15 mouse cellular contexts compared by ENCODE assay signal in genomic region chr14:20616421-20616820, GRCm38 (mm10). TPM values are rescaled to one million over a fixed set of nuclear protein-coding genes. Genes with fewer than 3 reads are reported as not detected.
A peak's percentile ranks its signal among the peaks of the same experiment; 100 is the strongest.
DNase-seq lines count a peak whose midpoint lies in the region; ATAC-seq and TF ChIP-seq lines count a peak whose summit lies in the region.
"Had no signal": no experiment of that assay in that cellular context is flagged by ENCODE, and none has a peak within 500 bp of the region (broad histone marks: within the 10 kb centered on the region; RNA-seq: fewer than 3 reads in every experiment).

No protein-coding gene starts in this region.

- TF ChIP-seq POLR2A in cortical plate, adult 2 months (IDR thresholded peaks at IDR 0.05; ENCODE audit: extremely low read depth, insufficient read depth, low read length), result peak; percentile 53

- H3K27ac ChIP-seq in gastrocnemius, adult 2 months, result peak overlapping the region; percentile 43; the same call in 1 of the 2 replicates
- peak overlapping the region; percentile 83 for H3K27ac ChIP-seq in left cerebral cortex, adult 2 months
- H3K27ac ChIP-seq in cortical plate, adult 2 months (ENCODE audit: insufficient read depth, low read length), result no peak overlapping the region
- H3K27ac ChIP-seq in hindbrain, embryonic 13.5 days, result no peak overlapping the region
- H3K27ac ChIP-seq: kidney, embryonic 15.5 days; limb, embryonic 13.5 days; macrophage; neural tube, embryonic 13.5 days had no signal

- H3K9me3 ChIP-seq in hindbrain, embryonic 13.5 days, result no peaks in the 10 kb centered on the region
- H3K9me3 ChIP-seq: kidney, embryonic 15.5 days; limb, embryonic 13.5 days; neural tube, embryonic 13.5 days had no signal

- no peak overlapping the region for H3K9ac ChIP-seq in hindbrain, embryonic 13.5 days
- H3K9ac ChIP-seq: kidney, embryonic 15.5 days; limb, embryonic 13.5 days; neural tube, embryonic 13.5 days had no signal

- H3K4me1 ChIP-seq in cortical plate, adult 2 months (ENCODE audit: control insufficient read depth, insufficient read depth, low read length), result peaks cover 1% of the 10 kb centered on the region; the same call in 1 of the 2 replicates
- 0 out of 2 replicates have a peak, but pooled peaks cover 4% of the 10 kb centered on the region for H3K4me1 ChIP-seq in hindbrain, embryonic 13.5 days (replicated peaks)

- 33% methylated on average over 2 of the region's 2 CpGs for WGBS in hindbrain, embryonic 13.5 days

- no peak overlapping the region for H3K4me2 ChIP-seq in hindbrain, embryonic 13.5 days
- H3K4me2 ChIP-seq: kidney, embryonic 15.5 days; limb, embryonic 13.5 days; neural tube, embryonic 13.5 days had no signal

- DNase-seq in gastrocnemius, adult 2 months, result no peak
- no peak for DNase-seq in gastrocnemius, adult 18-20 months (ENCODE audit: low spot score)
- peak in 1 of 2 experiments; percentile 17 for DNase-seq in left cerebral cortex, adult 2 months (ENCODE audit: extremely low spot score in 1 of 2, low spot score in 2 of 2)
- DNase-seq in left cerebral cortex, postnatal 36 days (ENCODE audit: low spot score in 2 of 2), result no peak
- DNase-seq: cerebellum, postnatal 25 days had no signal

- H3K36me3 ChIP-seq in hindbrain, embryonic 13.5 days, result no peaks in the 10 kb centered on the region
- H3K36me3 ChIP-seq: kidney, embryonic 15.5 days; neural tube, embryonic 13.5 days had no signal

- no peaks in the 10 kb centered on the region for H3K27me3 ChIP-seq in hindbrain, embryonic 13.5 days
- H3K27me3 ChIP-seq: kidney, embryonic 15.5 days; limb, embryonic 13.5 days; neural tube, embryonic 13.5 days had no signal

- no peak overlapping the region for H3K4me3 ChIP-seq in gastrocnemius, adult 2 months
- H3K4me3 ChIP-seq in left cerebral cortex, adult 2 months, result peak overlapping the region; percentile 30
- H3K4me3 ChIP-seq in cortical plate, adult 2 months (ENCODE audit: insufficient read depth, low read length), result no peak overlapping the region
- H3K4me3 ChIP-seq in hindbrain, embryonic 13.5 days, result no peak overlapping the region
- H3K4me3 ChIP-seq: kidney, embryonic 15.5 days; limb, embryonic 13.5 days; neural tube, embryonic 13.5 days had no signal

- intact Hi-C loops in gastrocnemius, adult 2 months (cut with DNase I), result no loop called here
- intact Hi-C loops in left cerebral cortex, adult 2 months (cut with DNase I), result loop anchor here (2.0 kb wide), 1 partner anchor 20 kb away; no protein-coding TSS in a partner anchor
- intact Hi-C loops in left cerebral cortex, postnatal 36 days (cut with DNase I), result no loop called here

- ATAC-seq in megakaryocyte progenitor cell, adult 5-6 weeks (replicated peaks; ENCODE audit: poor library complexity), result peak; percentile 33; the same call in 1 of the 2 replicates
- ATAC-seq in hindbrain, embryonic 13.5 days (ENCODE audit: low FRiP score), result no peak
- no peak for ATAC-seq in monocyte, adult 5-6 weeks (replicated peaks; ENCODE audit: insufficient number of reproducible peaks, low FRiP score, low TSS enrichment, poor library complexity, severe bottlenecking)
- ATAC-seq: forebrain, embryonic 16.5 days had no signal

- no peak for TF ChIP-seq CTCF in gastrocnemius, adult 2 months (IDR thresholded peaks at IDR 0.05)
- TF ChIP-seq CTCF in left cerebral cortex, adult 2 months (IDR thresholded peaks at IDR 0.05), result no peak
- TF ChIP-seq CTCF in cortical plate, adult 2 months (IDR thresholded peaks at IDR 0.05; ENCODE audit: extremely low read depth, insufficient read depth, low read length), result no peak

RNA-seq across cellular contexts. Expression of gene Usp54, which starts 24.4 kb away (rescaled TPM):
- 1 to 10 TPM; 4.9 to 6.3 TPM for total RNA-seq in gastrocnemius, adult 2 months (2021)
- total RNA-seq in gastrocnemius, adult 18-20 months (2021), result 1 to 10 TPM; 3.1 to 5.1 TPM
- total RNA-seq in left cerebral cortex, adult 2 months (2021), result 10 to 100 TPM; 42.2 to 48.8 TPM
- total RNA-seq in left cerebral cortex, postnatal 36 days (2021), result 10 to 100 TPM; 48.3 to 53.7 TPM
- 47.8 and 49.8 TPM in 2 replicates for polyA plus RNA-seq in cortical plate, adult 2 months (2012; rRNA removed)
- total RNA-seq in megakaryocyte progenitor cell, adult 5-6 weeks (2015), result 5.3 and 7.0 TPM in 2 replicates
- total RNA-seq in megakaryocyte progenitor cell, adult 5-6 weeks (2017), result 3.2 and 6.5 TPM in 2 replicates
- 9.3 and 12.1 TPM in 2 replicates for polyA plus RNA-seq in hindbrain, embryonic 13.5 days (2015; fragmentation: Nextera tagmentation; extraction: Ambion mirVana)
- 0.57 to 5.1 TPM (median 2.0 TPM) in 3 replicates for total RNA-seq in monocyte, adult 5-6 weeks (2017)

RNA-seq across cellular contexts. Expression of gene Myoz1, which starts 39.9 kb away (rescaled TPM):
- 1,000 to 10,000 TPM; 2,377 to 3,782 TPM for total RNA-seq in gastrocnemius, adult 2 months (2021)
- total RNA-seq in gastrocnemius, adult 18-20 months (2021), result 1,000 to 10,000 TPM; 2,763 to 3,247 TPM
- total RNA-seq in left cerebral cortex, adult 2 months (2021), result not detected
- not detected for total RNA-seq in left cerebral cortex, postnatal 36 days (2021)
- polyA plus RNA-seq in cortical plate, adult 2 months (2012; rRNA removed), result not detected in 2 replicates
- total RNA-seq in megakaryocyte progenitor cell, adult 5-6 weeks (2015), result not detected in 2 replicates
- total RNA-seq in megakaryocyte progenitor cell, adult 5-6 weeks (2017), result 0.68 TPM in 1 of 2 replicates, not detected in the other
- polyA plus RNA-seq in hindbrain, embryonic 13.5 days (2015; fragmentation: Nextera tagmentation; extraction: Ambion mirVana), result 0.30 TPM in 1 of 2 replicates, not detected in the other
- total RNA-seq in monocyte, adult 5-6 weeks (2017), result 1.1 TPM in 1 of 3 replicates, not detected in the others
- polyA plus RNA-seq: forebrain, embryonic 16.5 days; neural tube, embryonic 13.5 days; small intestine, adult 2 months had no signal

RNA-seq across cellular contexts. Expression of gene Synpo2l, which starts 51.7 kb away (rescaled TPM):
- total RNA-seq in gastrocnemius, adult 2 months (2021), result 100 to 1,000 TPM; 142 to 187 TPM
- total RNA-seq in gastrocnemius, adult 18-20 months (2021), result 100 to 1,000 TPM; 141 to 171 TPM
- under 1 TPM; 0.21 to 0.23 TPM for total RNA-seq in left cerebral cortex, adult 2 months (2021)
- total RNA-seq in left cerebral cortex, postnatal 36 days (2021), result under 1 TPM; 0.27 to 0.34 TPM
- polyA plus RNA-seq in cortical plate, adult 2 months (2012; rRNA removed), result 0.11 and 0.19 TPM in 2 replicates
- 0.10 TPM in 1 of 2 replicates, not detected in the other for total RNA-seq in megakaryocyte progenitor cell, adult 5-6 weeks (2015)
- 0.20 TPM in 1 of 2 replicates, not detected in the other for total RNA-seq in megakaryocyte progenitor cell, adult 5-6 weeks (2017)
- polyA plus RNA-seq in hindbrain, embryonic 13.5 days (2015; fragmentation: Nextera tagmentation; extraction: Ambion mirVana), result 0.23 and 0.30 TPM in 2 replicates
- not detected in 3 replicates for total RNA-seq in monocyte, adult 5-6 weeks (2017)
- polyA plus RNA-seq: macrophage had no signal

RNA-seq across cellular contexts. Expression of gene Sec24c, which starts 57.7 kb away (rescaled TPM):
- 10 to 100 TPM; 73.8 to 76.3 TPM for total RNA-seq in gastrocnemius, adult 2 months (2021)
- 10 to 100 TPM; 65.7 to 75.8 TPM for total RNA-seq in gastrocnemius, adult 18-20 months (2021)
- total RNA-seq in left cerebral cortex, adult 2 months (2021), result 100 to 1,000 TPM; 113 to 115 TPM
- 100 to 1,000 TPM in 1 of 2 experiments, 10 to 100 TPM in 1; 94.0 to 126 TPM for total RNA-seq in left cerebral cortex, postnatal 36 days (2021)
- 77.2 and 79.3 TPM in 2 replicates for polyA plus RNA-seq in cortical plate, adult 2 months (2012; rRNA removed)
- total RNA-seq in megakaryocyte progenitor cell, adult 5-6 weeks (2015), result 40.1 and 40.5 TPM in 2 replicates
- 88.7 and 97.9 TPM in 2 replicates for total RNA-seq in megakaryocyte progenitor cell, adult 5-6 weeks (2017)
- polyA plus RNA-seq in hindbrain, embryonic 13.5 days (2015; fragmentation: Nextera tagmentation; extraction: Ambion mirVana), result 89.8 and 90.0 TPM in 2 replicates
- 156 to 200 TPM (median 191 TPM) in 3 replicates for total RNA-seq in monocyte, adult 5-6 weeks (2017)

Comparison
In these comparisons a context has a peak if more than half of its experiments do, and no peak if none do; other contexts are left out.
1. H3K27ac ChIP-seq: peak in gastrocnemius, adult 2 months (single experiment) and left cerebral cortex, adult 2 months (single experiment); none in cortical plate, adult 2 months (single experiment) and hindbrain, embryonic 13.5 days (single experiment).
2. RNA of gene Myoz1, which starts 39.9 kb away (total RNA-seq): 2,377 to 3,782 TPM in gastrocnemius, adult 2 months and 2,763 to 3,247 TPM in gastrocnemius, adult 18-20 months; 1.1 TPM in monocyte, adult 5-6 weeks, not detected in left cerebral cortex, adult 2 months, not detected in left cerebral cortex, postnatal 36 days and 0.68 TPM in megakaryocyte progenitor cell, adult 5-6 weeks; every median in the first group is over 1,000 times any median in the second.
3. RNA of gene Synpo2l, which starts 51.7 kb away (total RNA-seq): 142 to 187 TPM in gastrocnemius, adult 2 months and 141 to 171 TPM in gastrocnemius, adult 18-20 months; 0.27 to 0.34 TPM in left cerebral cortex, postnatal 36 days, 0.21 to 0.23 TPM in left cerebral cortex, adult 2 months, 0.10 to 0.20 TPM in megakaryocyte progenitor cell, adult 5-6 weeks and not detected in monocyte, adult 5-6 weeks; every median in the first group is over 100 times any median in the second.